9 mouse cellular contexts compared by ENCODE assay signal in genomic region chr15:78624431-78624950, GRCm38 (mm10). TPM values are rescaled to one million over a fixed set of nuclear protein-coding genes. Genes with fewer than 3 reads are reported as not detected.
DNase-seq lines count a peak whose midpoint lies in the region; ATAC-seq lines count a peak whose summit lies in the region.
"Had no signal": no experiment of that assay in that cellular context is flagged by ENCODE, and none has a peak within 500 bp of the region (broad histone marks: within the 10 kb centered on the region; RNA-seq: fewer than 3 reads in every experiment).

No protein-coding gene starts in this region.

- intact Hi-C loops in heart, postnatal 25 days (cut with DNase I), result loop anchor here (1.0 to 5.0 kb wide), 2 partner anchors 96 to 248 kb away; no protein-coding TSS in a partner anchor

- H3K9me3 ChIP-seq in forebrain, embryonic 16.5 days (ENCODE audit: control insufficient read depth, low read length), result no peaks in the 10 kb centered on the region
- H3K9me3 ChIP-seq in midbrain, embryonic 13.5 days, result no peaks in the 10 kb centered on the region
- H3K9me3 ChIP-seq: limb, embryonic 12.5 days had no signal

- ATAC-seq in forebrain, embryonic 16.5 days, result peak; percentile 76
- ATAC-seq in midbrain, embryonic 13.5 days, result peak; percentile 37

- 23% methylated on average over 13 of the region's 13 CpGs for WGBS in forebrain, embryonic 16.5 days
- whole genome bisulfite sequencing in midbrain, embryonic 13.5 days, result 56% methylated on average over 13 of the region's 13 CpGs

- 0 out of 2 replicates have a peak overlapping the region, but pooled peaks have one; percentile 18 for H3K9ac ChIP-seq in forebrain, embryonic 16.5 days (replicated peaks; ENCODE audit: low read depth, low read length)
- H3K9ac ChIP-seq in midbrain, embryonic 13.5 days (replicated peaks), result no peak overlapping the region
- H3K9ac ChIP-seq: limb, embryonic 12.5 days had no signal

- peak overlapping the region; percentile 31 for H3K27ac ChIP-seq in forebrain, embryonic 16.5 days (ENCODE audit: low read length)
- peak overlapping the region; percentile 12; the same call in 1 of the 2 replicates for H3K27ac ChIP-seq in midbrain, embryonic 13.5 days
- H3K27ac ChIP-seq: limb, embryonic 12.5 days had no signal

- no peaks in the 10 kb centered on the region for H3K36me3 ChIP-seq in forebrain, embryonic 16.5 days (ENCODE audit: control insufficient read depth, insufficient read depth)
- no peaks in the 10 kb centered on the region for H3K36me3 ChIP-seq in midbrain, embryonic 13.5 days
- H3K36me3 ChIP-seq: limb, embryonic 12.5 days had no signal

- H3K4me1 ChIP-seq in forebrain, embryonic 16.5 days (replicated peaks; ENCODE audit: control insufficient read depth, insufficient read depth, low read length), result peaks cover 12% of the 10 kb centered on the region
- peaks cover 10% of the 10 kb centered on the region for H3K4me1 ChIP-seq in midbrain, embryonic 13.5 days (replicated peaks)
- H3K4me1 ChIP-seq: limb, embryonic 12.5 days had no signal

- no peaks in the 10 kb centered on the region for H3K27me3 ChIP-seq in forebrain, embryonic 16.5 days (replicated peaks; ENCODE audit: control insufficient read depth, insufficient read depth, low read length)
- 0 out of 2 replicates have a peak, but pooled peaks cover 17% of the 10 kb centered on the region for H3K27me3 ChIP-seq in midbrain, embryonic 13.5 days

- peak; percentile 76 for DNase-seq in 416B (ENCODE audit: low read depth)
- DNase-seq in adrenal gland, adult 8-10 months, result peak; percentile 95
- peak; percentile 81 for DNase-seq in heart, postnatal 25 days (ENCODE audit: low spot score)
- DNase-seq in kidney, postnatal 4 days, result peak; percentile 76 to 84
- peak; percentile 39 for DNase-seq in urinary bladder, postnatal 25 days (ENCODE audit: low spot score)
- DNase-seq in embryo, embryonic 9.5 days (ENCODE audit: extremely low spot score), result no peak

- H3K4me2 ChIP-seq in forebrain, embryonic 16.5 days (ENCODE audit: low read length), result no peak overlapping the region
- no peak overlapping the region for H3K4me2 ChIP-seq in midbrain, embryonic 13.5 days (replicated peaks)
- H3K4me2 ChIP-seq: limb, embryonic 12.5 days had no signal

- H3K4me3 ChIP-seq in forebrain, embryonic 16.5 days (replicated peaks; ENCODE audit: low read length), result no peak overlapping the region
- H3K4me3 ChIP-seq in midbrain, embryonic 13.5 days (replicated peaks), result no peak overlapping the region
- H3K4me3 ChIP-seq: limb, embryonic 12.5 days had no signal

RNA-seq across cellular contexts. Expression of gene Cyth4, which starts 27.6 kb away (rescaled TPM):
- 10 to 100 TPM in 2 of 4 experiments, 1 to 10 TPM in 2; 8.1 to 21.3 (median 14.8) TPM for total RNA-seq in adrenal gland, adult 8-10 months (2022)
- 4.5 and 5.5 TPM in 2 replicates for polyA plus RNA-seq in forebrain, embryonic 16.5 days (2015; fragmentation: Nextera tagmentation; extraction: Ambion mirVana)
- total RNA-seq in heart, postnatal 25 days (2021), result 1 to 10 TPM; 5.5 to 5.8 TPM
- 3.7 and 5.8 TPM in 2 replicates for polyA plus RNA-seq in midbrain, embryonic 13.5 days (2015; fragmentation: Nextera tagmentation; extraction: Ambion mirVana)

RNA-seq across cellular contexts. Expression of gene Rac2, which starts 51.9 kb away (rescaled TPM):
- total RNA-seq in adrenal gland, adult 8-10 months (2022), result 10 to 100 TPM in 2 of 4 experiments, 1 to 10 TPM in 2; 4.2 to 19.0 (median 7.7) TPM
- polyA plus RNA-seq in forebrain, embryonic 16.5 days (2015; fragmentation: Nextera tagmentation; extraction: Ambion mirVana), result 3.6 and 5.1 TPM in 2 replicates
- total RNA-seq in heart, postnatal 25 days (2021), result 1 to 10 TPM; 5.1 to 5.6 TPM
- polyA plus RNA-seq in midbrain, embryonic 13.5 days (2015; fragmentation: Nextera tagmentation; extraction: Ambion mirVana), result 3.2 and 5.6 TPM in 2 replicates
